Mouse (Mus musculus): ENCODE results near the gene Nacad.

- TF ChIP-seq ZC3H11A (IDR thresholded peaks at IDR 0.05; ENCODE audit: low read depth, low read length) (no peak), E2F4 (IDR thresholded peaks at IDR 0.05; ENCODE audit: insufficient replicate concordance, low read depth, low read length) (no peak), HCFC1 (IDR thresholded peaks at IDR 0.05; ENCODE audit: low read depth, low read length) (no peak), ETS1 (conservative IDR thresholded peaks at IDR 0.05; ENCODE audit: low read depth, low read length) (no peak)
These were observed 37.9 kb downstream of the Nacad start for GRCm38 (mm10) chr11:6567951-6568350.
